Mouse (Mus musculus): Measurements from ENCODE around the gene Wdr34.

Wdr34 gene

GRCm38 (mm10) chr2:30032244-30032846 lies 16.3 kb downstream of the Wdr34 start:
- DNase-seq (ENCODE audit: extremely low read depth, low read depth), result no peak

- DNase-seq (ENCODE audit: extremely low read depth, low read depth), result no peak
Observed at GRCm38 (mm10) chr2:30026997-30027396, 21.7 kb downstream of the Wdr34 start.

GRCm38 (mm10) chr2:30025454-30025853 lies 23.2 kb downstream of the Wdr34 start:
- no peak for DNase-seq (ENCODE audit: extremely low read depth, low read depth)

GRCm38 (mm10) chr2:30014326-30014966 lies 34.2 kb downstream of the Wdr34 start:
- no peak for DNase-seq (ENCODE audit: extremely low read depth, low read depth)

DNA sequence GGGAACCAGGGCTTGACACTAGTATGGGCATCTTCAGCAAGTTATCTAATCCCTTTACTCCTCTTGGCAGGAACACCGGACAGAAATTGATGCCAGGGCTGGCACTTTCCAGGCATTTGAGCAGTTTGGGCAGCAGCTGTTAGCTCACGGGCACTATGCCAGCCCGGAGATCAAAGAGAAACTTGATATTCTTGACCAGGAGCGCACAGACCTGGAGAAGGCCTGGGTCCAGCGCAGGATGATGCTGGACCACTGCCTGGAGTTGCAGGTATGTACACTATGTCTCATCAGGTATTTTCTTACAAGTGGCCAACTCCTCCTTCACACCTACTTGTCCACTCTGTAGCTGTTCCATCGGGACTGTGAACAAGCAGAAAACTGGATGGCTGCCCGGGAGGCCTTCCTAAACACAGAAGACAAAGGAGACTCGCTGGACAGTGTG lies 37.8 kb downstream of the Wdr34 start:
- DNase-seq (ENCODE audit: extremely low read depth, low read depth), result no peak

DNA sequence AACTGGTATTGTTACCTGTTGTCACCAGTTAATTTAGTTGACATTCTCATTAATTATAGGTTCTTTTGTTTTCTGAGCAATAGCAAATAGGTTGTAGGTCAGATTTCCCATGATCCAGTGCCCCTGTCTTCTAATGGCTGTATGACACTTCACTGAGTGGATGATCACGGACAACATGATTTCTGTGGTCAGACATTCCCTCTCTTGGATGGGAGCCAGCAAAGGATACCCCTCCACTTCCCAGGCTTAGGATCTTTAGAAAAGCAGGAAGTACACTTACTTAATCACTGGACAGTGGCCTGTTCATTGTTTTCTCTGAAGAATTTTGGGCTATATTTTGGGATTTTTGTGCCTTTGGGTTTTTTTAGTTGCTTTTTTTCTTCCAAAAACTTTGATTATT lies 39.6 kb downstream of the Wdr34 start:
- no peak for DNase-seq (ENCODE audit: extremely low read depth, low read depth)

GRCm38 (mm10) chr2:29991962-29992361 lies 56.7 kb downstream of the Wdr34 start:
- no peak for DNase-seq (ENCODE audit: extremely low read depth, low read depth)

All from MEL-GATA-1-ER (cell line).